Mouse (Mus musculus) limb, embryonic 12.5 days (tissue): ENCODE data around the gene Tbc1d9. TPM values are rescaled to one million over a fixed set of nuclear protein-coding genes. Genes with fewer than 3 reads are reported as not detected.

ENCODE experiments used
- polyA plus RNA-seq: library from polyadenylated mRNA; unstranded; fragments of >200 nt; fragmentation: Nextera tagmentation; extraction: Ambion mirVana; gene quantifications from 2 replicates; pipeline ENCODE4 v1.2.1, GENCODE M21; 2016

The Tbc1d9 gene
- polyA plus RNA-seq, 1 experiment from 2014 or later, result 1.7 TPM

Other genes starting within 250 kb of the Tbc1d9 start
- gene Gm10645, start 818 bp downstream of the Tbc1d9 start, polyA plus RNA-seq, result 1.6 TPM in 2 replicates
- not detected in 2 replicates for gene Ucp1, start 125.0 kb downstream of the Tbc1d9 start, polyA plus RNA-seq
- gene Elmod2, start 167.1 kb downstream of the Tbc1d9 start, polyA plus RNA-seq, result 25.3 and 25.4 TPM in 2 replicates
- not detected in 2 replicates for gene Mgat4d, start 183.1 kb downstream of the Tbc1d9 start, polyA plus RNA-seq
- gene Clgn, start 224.5 kb downstream of the Tbc1d9 start, polyA plus RNA-seq, result 3.1 and 3.8 TPM in 2 replicates